Mouse (Mus musculus): ENCODE measurements at regions not wholly inside any gene's neighbourhood (a gene's known extent, or its start where the extent isn't known, plus 50 kb on each side); places are given as distances from the start of the nearest gene placed in this dataset.

- no peak for TF ChIP-seq CTCF (IDR thresholded peaks at IDR 0.05; ENCODE audit: borderline replicate concordance, control insufficient read depth, extremely low read depth, insufficient read depth, low read length, poor library complexity)
- TF ChIP-seq POLR2A (IDR thresholded peaks at IDR 0.05; ENCODE audit: control insufficient read depth, extremely low read depth, insufficient read depth, low read length, poor library complexity), result no peak
Measured at GRCm38 (mm10) chr6:41100258-41100657, 64.9 kb upstream of the 2210010C04Rik start.

All from thymus, adult 2 months (tissue).